Mouse (Mus musculus): Measurements from ENCODE around the gene Eps8l2.

DNA sequence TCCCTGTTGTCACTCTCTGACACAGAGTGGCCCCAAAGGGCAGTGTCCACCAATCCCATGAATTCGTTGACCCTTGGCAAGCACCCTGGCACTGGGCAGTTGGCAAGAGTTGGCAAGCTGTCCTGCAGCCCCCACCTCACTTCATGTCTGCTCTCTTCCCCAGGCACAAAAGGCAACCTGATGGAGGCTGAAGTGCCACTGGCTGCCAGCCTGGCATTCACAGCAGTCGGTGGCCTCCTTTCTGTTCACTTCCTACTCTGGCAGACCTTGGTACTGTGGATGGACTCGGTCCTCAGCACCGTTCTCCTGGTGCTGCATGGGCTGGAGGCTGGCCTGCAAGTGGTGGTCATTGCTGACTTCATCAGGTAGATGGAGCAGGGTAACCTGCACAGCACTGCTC is 3.0 kb upstream of the Eps8l2 start:
- TF ChIP-seq POLR2A (IDR thresholded peaks at IDR 0.05; ENCODE audit: insufficient read depth, low read length) (no peak), CTCF (IDR thresholded peaks at IDR 0.05; ENCODE audit: low read depth, low read length) (no peak), EP300 (IDR thresholded peaks at IDR 0.05; ENCODE audit: insufficient read depth, low read depth, low read length) (no peak)
